Mouse (Mus musculus) cerebellum, postnatal 4 days (tissue): ENCODE data around the gene Zfp185.

Experiments used
- DNase-seq, 2 experiments: peaks; one replicate each; pipeline ENCODE4 v3.0.0; 2022; ENCODE audit warnings: low spot score in 2 of 2, mixed read lengths in 1 of 2

Gene Zfp185

GRCm38 (mm10) chrX:72986841-72987519 lies at the start of gene Zfp185:
Gene Zfp185, plus strand, starts transcription at chrX:72987339.
- DNase-seq: peak in 1 of 2 experiments; percentile 7

GRCm38 (mm10) chrX:72953464-72953863 lies 33.7 kb upstream of the Zfp185 start:
- DNase-seq: no peak

GRCm38 (mm10) chrX:72956486-72956885 lies 30.7 kb upstream of the Zfp185 start:
- DNase-seq: no peak

- no peak for DNase-seq
Measured at GRCm38 (mm10) chrX:72960431-72960830, 26.7 kb upstream of the Zfp185 start.

GRCm38 (mm10) chrX:72961511-72961910 lies 25.6 kb upstream of the Zfp185 start:
- DNase-seq: no peak

GRCm38 (mm10) chrX:72962743-72963142 lies 24.4 kb upstream of the Zfp185 start:
- DNase-seq: no peak

- no peak for DNase-seq
Measured at GRCm38 (mm10) chrX:72982831-72983230, 4.3 kb upstream of the Zfp185 start.

- DNase-seq: no peak
Measured at GRCm38 (mm10) chrX:72985607-72986006, 1.5 kb upstream of the Zfp185 start.

- DNase-seq: no peak
Measured at GRCm38 (mm10) chrX:72987520-72987905, 374 bp downstream of the Zfp185 start.

- no peak for DNase-seq
Measured at GRCm38 (mm10) chrX:72988431-72988830, 1.3 kb downstream of the Zfp185 start.

- DNase-seq: no peak
Measured at GRCm38 (mm10) chrX:72990581-72990980, 3.4 kb downstream of the Zfp185 start.

- DNase-seq: no peak
Measured at GRCm38 (mm10) chrX:72992291-72992919, 5.3 kb downstream of the Zfp185 start.

GRCm38 (mm10) chrX:72995542-72995941 lies 8.4 kb downstream of the Zfp185 start:
- DNase-seq: no peak

GRCm38 (mm10) chrX:73003110-73003509 lies 16.0 kb downstream of the Zfp185 start:
- DNase-seq: no peak

GRCm38 (mm10) chrX:73005678-73006077 lies 18.5 kb downstream of the Zfp185 start:
- no peak for DNase-seq

GRCm38 (mm10) chrX:73007597-73008479 lies 20.7 kb downstream of the Zfp185 start:
- DNase-seq: peak; percentile 88 to 93

- no peak for DNase-seq
Measured at GRCm38 (mm10) chrX:73012846-73013245, 25.7 kb downstream of the Zfp185 start.

- no peak for DNase-seq
Measured at GRCm38 (mm10) chrX:73037003-73037402, 49.9 kb downstream of the Zfp185 start, which contains the start of gene Pnma5. Gene Pnma5, minus strand, starts transcription at chrX:73037103.

- DNase-seq: no peak
Measured at GRCm38 (mm10) chrX:73038831-73039230, 51.7 kb downstream of the Zfp185 start.

- no peak for DNase-seq
Measured at GRCm38 (mm10) chrX:73039666-73040065, 52.5 kb downstream of the Zfp185 start.

GRCm38 (mm10) chrX:73053860-73054563 lies 66.9 kb downstream of the Zfp185 start:
- peak; percentile 93 to 97 for DNase-seq

GRCm38 (mm10) chrX:73061528-73061927 lies 74.4 kb downstream of the Zfp185 start:
- no peak for DNase-seq
